Mouse (Mus musculus) ovary, postnatal 36 days (tissue): ENCODE measurements around the gene Gm48552.

Experiments used
- DNase-seq: peaks from one replicate; pipeline ENCODE4 v3.0.0; 2022; ENCODE audit warnings: low spot score, mixed read lengths

Gene Gm48552

GRCm38 (mm10) chr10:81388505-81389055, at the start of gene Gm48552:
TSS of gene Gm48552 (plus strand) at chr10:81389005.
- no peak for DNase-seq

- DNase-seq, result no peak
Observed at GRCm38 (mm10) chr10:81340551-81341332, 48.1 kb upstream of the Gm48552 start.

GRCm38 (mm10) chr10:81341333-81341949, 47.4 kb upstream of the Gm48552 start:
- DNase-seq, result peak; percentile 67

GRCm38 (mm10) chr10:81342686-81343505, 45.9 kb upstream of the Gm48552 start, which contains the start of gene Gipc3:
TSS of gene Gipc3 (minus strand) at chr10:81343266.
- DNase-seq, result peak; percentile 52

- peak; percentile 51 for DNase-seq
Observed at GRCm38 (mm10) chr10:81344421-81345161, 44.2 kb upstream of the Gm48552 start.

- no peak for DNase-seq
Observed at GRCm38 (mm10) chr10:81345162-81345534, 43.7 kb upstream of the Gm48552 start.

GRCm38 (mm10) chr10:81346453-81347067, 42.2 kb upstream of the Gm48552 start:
- DNase-seq, result peak; percentile 67

- no peak for DNase-seq
Observed at GRCm38 (mm10) chr10:81349146-81349545, 39.7 kb upstream of the Gm48552 start.

GRCm38 (mm10) chr10:81349961-81350350, 38.8 kb upstream of the Gm48552 start:
- no peak for DNase-seq

- DNase-seq, result peak; percentile 99
Observed at GRCm38 (mm10) chr10:81350351-81351063, 38.3 kb upstream of the Gm48552 start, which contains the start of gene Hmg20b. TSS of gene Hmg20b (minus strand) at chr10:81350480.

- no peak for DNase-seq
Observed at GRCm38 (mm10) chr10:81351678-81352291, 37.0 kb upstream of the Gm48552 start.

- DNase-seq, result no peak
Observed at GRCm38 (mm10) chr10:81354738-81355477, 33.9 kb upstream of the Gm48552 start.

- no peak for DNase-seq
Observed at GRCm38 (mm10) chr10:81355533-81355932, 33.3 kb upstream of the Gm48552 start.

GRCm38 (mm10) chr10:81356352-81356990, 32.3 kb upstream of the Gm48552 start:
- no peak for DNase-seq

GRCm38 (mm10) chr10:81356991-81357844, 31.6 kb upstream of the Gm48552 start, which contains the start of gene Mfsd12:
TSS of gene Mfsd12 (plus strand) at chr10:81357491.
- peak; percentile 91 for DNase-seq

GRCm38 (mm10) chr10:81358209-81358608, 30.6 kb upstream of the Gm48552 start:
- no peak for DNase-seq

- DNase-seq, result no peak
Observed at GRCm38 (mm10) chr10:81358841-81359240, 30.0 kb upstream of the Gm48552 start.

- DNase-seq, result no peak
Observed at GRCm38 (mm10) chr10:81360721-81361120, 28.1 kb upstream of the Gm48552 start.
